Mouse (Mus musculus): Measurements from ENCODE around the gene Robo2.
"Not testable (repeated sequence)": the region's sequence is repeated elsewhere in the genome, so short reads cannot be mapped to it uniquely, and the experiment has no call there.

The Robo2 gene

DNA sequence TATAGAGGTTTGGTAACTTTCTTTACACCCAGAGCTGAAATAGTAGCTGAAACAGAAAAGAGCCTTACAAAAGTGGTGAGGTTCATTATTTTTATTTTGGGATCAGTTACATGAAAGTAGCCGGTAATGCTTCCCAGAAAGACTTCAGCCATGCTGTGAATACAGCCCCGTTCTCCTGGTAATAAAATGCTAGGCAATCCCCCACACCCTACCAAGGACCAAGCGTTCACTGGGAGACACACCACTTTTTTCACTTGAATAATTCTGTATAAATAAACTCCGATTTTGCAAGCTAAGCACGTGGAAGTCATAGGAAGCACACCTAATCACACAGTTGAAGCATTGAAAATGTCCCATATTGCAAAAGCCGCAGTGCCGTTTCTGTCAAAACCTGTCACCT is 341.0 kb downstream of the Robo2 start:
- DNase-seq (ENCODE audit: low spot score in 2 of 2), result no peak

DNA sequence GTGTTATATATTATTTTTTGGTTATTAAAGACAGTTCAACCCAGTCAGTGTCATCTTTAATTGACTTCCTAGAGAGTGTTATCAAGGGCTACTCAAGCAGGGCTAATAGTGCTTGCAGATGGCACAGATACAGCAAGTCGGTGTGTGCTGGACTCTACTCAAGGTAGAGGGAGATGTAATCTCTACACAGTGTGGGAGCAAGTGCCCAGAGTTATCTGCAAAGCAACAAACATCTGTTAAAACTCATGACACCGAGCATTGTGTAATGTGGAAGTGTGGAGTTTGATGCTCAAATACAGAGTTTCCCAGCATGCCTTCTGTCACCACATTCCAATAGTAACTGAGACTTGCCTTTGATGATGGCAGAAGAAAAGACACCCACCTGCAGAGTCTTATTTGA is 345.7 kb downstream of the Robo2 start:
- DNase-seq (ENCODE audit: low spot score in 2 of 2), result no peak

DNA sequence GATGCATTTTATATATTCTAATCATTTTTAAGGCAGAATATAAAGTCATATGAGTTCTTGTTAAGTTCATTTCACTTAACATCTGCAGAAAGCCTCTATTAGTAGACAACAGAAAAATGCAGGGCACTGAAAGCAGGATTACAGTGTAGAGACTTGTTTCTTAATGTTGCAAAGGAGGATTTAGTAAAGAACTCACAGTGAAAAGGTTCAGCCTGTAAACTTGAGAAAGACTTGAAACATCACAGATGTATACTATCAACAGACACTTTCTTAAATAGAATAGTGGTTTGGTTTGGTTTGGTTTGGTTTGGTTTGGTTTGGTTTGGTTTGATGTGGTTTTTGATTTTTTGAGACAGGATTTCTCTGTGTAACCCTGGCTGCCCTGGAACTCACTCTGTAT is 349.7 kb downstream of the Robo2 start:
- no peak for DNase-seq (ENCODE audit: low spot score in 2 of 2)

DNA sequence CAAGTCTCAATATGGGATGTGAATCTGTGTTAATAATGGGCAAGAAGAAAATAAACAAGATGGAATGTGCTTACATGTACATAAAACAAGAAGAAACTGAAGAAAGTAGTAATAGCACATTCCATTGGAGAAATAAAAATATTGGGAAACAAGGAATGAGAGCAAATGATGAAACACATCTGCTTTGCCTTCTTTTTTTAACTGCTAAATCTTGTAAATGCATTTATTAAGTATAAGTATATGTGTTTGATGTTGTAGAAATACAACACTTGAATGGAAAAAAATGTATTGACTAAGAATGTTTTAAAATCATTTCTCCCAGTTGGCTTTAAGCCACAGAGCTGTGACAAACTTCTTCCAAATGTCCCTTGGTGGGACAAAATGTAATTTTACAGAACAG is 350.1 kb downstream of the Robo2 start:
- no peak for DNase-seq (ENCODE audit: low spot score in 2 of 2)

DNA sequence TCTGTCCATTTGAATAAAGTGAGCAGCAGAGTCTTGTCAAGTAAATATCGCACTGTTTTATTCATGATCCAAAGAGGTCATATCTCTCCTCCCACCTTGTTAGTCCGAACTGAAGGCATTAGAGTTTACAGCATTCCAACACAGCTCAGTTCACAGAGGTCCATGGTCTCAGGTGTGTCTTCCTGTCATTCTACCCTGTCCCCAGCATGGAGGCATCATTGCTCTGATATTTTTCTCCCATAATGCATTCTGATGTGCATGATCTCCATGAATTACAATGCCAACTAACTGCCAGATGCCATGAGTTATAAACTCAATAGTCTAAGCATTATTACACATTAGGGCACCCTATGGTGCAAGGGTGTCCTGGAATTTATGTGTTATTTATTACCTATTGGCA is 354.7 kb downstream of the Robo2 start:
- DNase-seq (ENCODE audit: low spot score in 2 of 2), result no peak

DNA sequence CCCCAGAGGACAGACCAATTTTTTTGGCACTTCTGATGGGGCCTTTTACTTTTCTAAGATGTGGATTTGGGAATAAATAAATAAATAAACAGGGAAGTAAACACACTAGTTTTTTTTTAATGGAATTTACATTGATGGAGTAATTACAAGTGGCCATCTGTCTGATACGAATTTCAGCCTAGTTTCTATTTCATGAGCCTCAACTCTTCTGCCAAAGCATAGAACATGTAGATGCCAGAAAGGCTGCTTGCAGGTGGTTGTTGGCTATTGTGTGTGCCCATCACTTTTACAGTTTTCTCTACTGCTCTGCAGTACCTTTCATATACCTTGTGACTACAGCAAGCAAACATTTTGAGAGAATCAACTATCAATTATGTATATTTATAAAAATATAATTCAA is 355.4 kb downstream of the Robo2 start:
- no peak for DNase-seq (ENCODE audit: low spot score in 2 of 2)

DNA sequence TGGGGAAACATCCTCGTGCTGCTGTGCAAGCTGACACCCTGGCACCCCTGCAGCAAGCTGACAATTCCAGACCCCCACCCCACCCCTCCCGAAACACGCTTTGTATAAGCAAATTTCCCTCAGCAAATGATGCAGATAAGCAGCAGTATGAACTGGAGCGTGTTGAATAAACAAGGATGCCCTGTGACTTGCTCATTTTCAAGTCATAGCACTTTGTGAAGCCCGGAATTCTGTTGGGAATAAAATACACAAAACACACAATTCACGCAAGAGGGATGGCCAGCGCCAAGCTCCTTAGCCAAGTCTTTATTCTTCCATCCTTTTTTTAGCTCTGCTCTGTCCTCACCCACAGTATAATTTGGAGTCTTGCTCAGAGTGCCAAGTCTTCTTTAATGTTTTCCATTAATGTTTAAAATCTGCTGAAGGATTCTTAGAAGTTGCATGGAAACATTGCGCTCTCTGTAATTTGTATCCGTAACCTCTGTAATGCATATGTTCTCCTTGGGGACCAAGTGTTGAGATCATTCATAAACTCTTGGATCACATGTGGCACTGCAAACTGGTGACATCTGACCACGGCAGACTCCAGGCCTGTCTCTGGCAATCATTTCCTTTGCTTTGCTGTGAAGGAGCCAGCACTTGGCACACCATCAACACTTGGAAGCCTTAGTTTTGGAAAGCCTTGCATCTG is 356.4 kb downstream of the Robo2 start:
- peak; percentile 79 to 80 for DNase-seq (ENCODE audit: low spot score in 2 of 2)

DNA sequence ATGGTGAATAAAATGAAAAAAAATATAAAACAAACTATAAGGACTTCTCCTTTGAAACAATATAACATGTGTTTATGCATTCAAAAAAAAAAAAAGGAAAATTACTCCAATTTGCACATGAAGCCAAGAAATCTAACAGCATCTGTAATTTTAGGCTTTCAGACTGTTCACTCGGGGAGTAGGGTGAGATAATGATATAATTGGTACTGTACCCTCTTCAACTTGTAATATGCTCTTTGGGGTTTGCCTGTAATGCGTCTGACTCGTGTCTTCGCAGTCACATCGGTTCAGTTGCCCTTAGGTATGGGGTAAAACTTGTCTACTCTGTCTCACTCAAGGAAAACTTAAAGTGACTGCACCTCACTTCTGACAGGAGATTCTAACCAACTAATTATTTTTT is 362.2 kb downstream of the Robo2 start:
- no peak for DNase-seq (ENCODE audit: low spot score in 2 of 2)

DNA sequence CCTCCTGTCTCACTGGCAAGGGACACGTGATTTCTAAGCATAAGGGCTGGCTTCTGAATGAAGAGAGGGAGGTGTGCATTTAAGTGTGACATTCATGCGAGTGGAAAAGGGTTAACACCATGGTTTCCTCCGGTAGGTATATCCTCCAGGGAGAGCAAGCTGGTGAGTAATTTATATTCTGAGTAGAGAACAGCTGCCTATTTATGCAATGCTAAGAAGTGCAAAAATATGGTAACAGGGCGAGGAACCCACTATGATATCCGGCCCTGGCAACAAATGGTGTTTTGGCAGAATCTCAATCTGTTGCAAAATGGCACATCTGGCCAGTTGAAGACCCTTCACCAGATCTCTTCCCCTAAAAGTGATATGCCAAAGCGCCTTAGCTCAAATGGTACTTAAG is 362.6 kb downstream of the Robo2 start:
- no peak for DNase-seq (ENCODE audit: low spot score in 2 of 2)

DNA sequence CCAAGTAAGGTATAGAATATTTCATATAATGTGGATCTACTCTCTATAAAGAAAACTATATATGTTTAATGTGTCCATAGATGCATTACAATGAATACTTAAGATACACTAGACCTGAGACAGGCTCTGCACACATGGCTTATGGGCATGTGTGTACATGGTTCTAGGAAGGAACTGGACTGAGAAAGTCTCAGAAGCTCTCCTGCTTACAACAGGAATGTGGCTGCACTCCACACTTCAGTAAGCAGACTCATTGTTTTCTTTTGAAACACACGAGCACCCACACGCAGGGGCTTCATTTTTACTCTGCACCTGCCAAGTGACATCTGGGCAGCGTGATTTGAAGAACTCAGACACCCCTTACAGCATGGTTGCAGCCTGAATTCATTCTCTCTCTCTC is 364.4 kb downstream of the Robo2 start:
- DNase-seq (ENCODE audit: low spot score in 2 of 2), result no peak

DNA sequence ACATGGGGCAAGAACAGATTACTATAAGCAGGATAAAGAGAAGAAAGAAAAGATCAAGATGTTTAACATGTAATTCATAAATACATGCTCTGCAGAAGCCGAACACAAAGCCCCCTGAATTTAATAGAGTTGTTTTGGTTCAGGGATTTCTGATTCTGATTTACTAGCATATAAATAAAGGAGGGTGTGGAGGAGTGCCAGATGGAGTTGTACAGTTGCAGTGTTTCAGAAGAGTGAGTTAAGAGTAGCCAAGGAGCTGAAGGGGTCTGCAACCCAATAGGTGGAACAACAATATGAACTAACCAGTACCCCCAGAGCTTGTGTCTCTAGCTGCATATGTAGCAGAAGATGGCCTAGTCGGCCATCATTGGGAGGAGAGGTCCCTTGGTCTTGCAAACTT is 370.8 kb downstream of the Robo2 start:
- DNase-seq (ENCODE audit: low spot score in 2 of 2), result not testable (repeated sequence)

DNA sequence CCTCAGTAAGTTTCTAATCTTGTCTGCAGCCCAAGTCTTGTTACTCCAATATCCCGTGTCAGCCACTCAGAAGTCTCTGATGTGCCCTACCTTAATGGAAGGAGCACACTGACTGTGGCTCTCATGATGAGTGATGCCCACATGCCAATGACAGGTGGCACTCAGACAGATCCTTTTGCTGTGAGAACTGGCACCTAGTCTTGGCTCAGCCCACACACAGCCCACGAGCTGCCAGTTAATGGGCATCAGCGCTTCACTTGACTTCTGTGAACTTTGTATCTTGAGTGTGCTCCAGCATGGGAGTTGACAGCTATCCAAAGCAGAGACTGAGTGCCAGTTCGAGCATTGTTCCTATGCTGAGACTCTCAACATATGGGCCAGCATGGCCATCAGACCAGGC is 383.8 kb downstream of the Robo2 start:
- DNase-seq (ENCODE audit: low spot score in 2 of 2), result no peak

DNA sequence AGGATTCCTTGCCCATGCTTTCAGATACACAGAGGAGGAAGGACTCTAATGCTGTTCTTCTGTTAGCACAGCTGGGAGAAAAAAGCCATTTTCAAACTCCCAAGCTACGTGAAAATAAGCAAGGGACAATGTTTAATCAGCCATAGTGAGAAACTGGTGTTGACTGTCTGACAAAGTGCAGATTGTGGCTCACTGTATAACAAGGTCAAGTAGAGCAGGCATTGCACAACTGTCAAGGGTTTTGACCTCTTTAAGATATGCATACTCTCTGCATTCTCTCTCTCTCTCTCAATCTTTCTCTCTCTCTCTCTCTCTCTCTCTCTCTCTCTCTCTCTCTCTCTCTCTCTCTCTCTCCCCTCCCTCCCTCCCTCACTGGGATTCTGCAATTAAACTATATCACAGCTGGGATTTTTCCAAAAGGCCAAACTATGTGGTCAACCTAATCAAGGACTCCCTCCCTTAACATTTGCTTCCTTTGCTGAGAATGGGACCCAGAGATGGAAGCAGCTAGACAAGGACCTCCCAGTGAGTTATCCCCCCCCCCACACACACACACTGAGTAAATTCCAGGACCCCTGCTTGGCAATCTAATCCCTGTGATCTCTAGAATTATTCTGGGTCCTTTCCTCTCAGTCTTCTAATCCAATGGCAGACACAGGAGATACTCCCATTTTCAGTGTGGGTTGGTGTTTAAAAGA is 389.2 kb downstream of the Robo2 start:
- no peak for DNase-seq (ENCODE audit: low spot score in 2 of 2)

DNA sequence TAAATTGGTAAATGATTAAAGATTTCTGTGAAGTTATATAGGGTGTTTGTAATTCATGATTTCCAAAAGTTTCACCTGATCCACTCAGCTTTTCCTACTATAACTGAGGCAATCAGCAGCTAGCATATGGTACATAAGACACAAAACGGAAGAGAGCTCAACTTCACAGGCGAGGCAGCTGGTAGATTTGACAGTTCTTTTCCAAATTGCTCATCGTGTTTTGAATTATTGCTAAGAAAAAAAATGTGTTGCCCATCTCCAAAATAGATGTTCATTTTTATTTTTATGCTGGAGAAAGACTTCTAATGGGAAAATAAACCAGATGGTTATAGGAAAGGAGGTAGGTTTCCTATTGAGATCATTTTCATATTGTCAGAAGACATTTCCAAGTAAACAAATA is 405.9 kb downstream of the Robo2 start:
- peak in 1 of 2 experiments; percentile 51 for DNase-seq (ENCODE audit: low spot score in 2 of 2)

DNA sequence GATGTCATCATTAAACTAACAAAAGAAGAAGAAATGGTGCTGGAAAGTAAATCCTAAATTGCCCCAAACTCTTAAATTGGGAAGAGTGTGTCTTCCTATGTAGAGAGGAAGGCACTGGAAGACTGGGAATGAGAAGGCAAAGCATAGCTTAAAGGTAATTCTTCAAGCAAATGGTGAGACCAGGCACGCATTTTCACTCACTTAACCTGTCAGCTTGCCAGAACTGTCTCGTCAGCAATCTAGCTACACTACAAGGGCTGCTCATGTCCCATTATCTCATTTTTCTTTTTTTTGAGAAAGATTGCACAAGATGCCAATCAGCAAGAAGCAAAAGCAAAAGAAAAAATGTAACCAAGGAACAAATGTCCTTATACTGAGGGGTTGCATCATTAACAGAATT is 410.3 kb downstream of the Robo2 start:
- DNase-seq (ENCODE audit: low spot score in 2 of 2), result no peak

DNA sequence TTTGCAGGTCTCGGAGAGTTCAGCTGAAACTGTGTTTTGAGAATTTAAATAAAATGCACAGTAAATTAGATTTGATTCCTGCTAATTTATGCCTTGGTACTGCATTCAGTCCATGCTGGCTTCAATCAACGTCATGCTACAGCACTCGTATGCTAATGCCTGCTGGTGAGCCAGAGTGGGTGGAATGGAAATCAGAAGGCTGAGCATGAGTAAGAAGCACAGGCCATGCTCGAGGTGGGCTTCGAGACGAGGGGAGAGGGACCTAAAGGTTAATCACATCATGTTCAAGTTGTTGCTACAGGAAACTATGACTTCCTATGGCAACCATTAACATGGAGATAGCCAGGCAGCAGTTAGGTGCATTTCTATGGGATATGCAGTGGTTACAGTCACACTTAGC is 420.4 kb downstream of the Robo2 start:
- DNase-seq (ENCODE audit: low spot score in 2 of 2), result no peak

DNA sequence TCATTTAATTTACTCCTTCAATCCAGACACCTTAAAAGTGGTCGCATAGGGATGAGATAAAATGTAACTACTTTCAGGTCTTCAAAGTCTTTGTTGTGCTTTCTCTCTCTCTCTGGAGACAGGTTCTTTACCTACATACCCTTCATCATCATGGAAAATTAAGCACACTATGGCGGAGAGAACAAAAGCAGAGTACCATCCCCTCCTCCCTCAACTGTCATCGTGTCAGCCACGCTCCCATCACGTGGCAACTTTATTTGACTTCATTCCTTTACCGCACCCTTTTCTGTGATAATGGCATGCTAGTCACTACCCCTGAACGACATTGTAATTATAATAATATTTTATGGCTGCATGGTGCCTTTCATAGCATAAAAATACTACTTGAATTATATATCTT is 442.1 kb downstream of the Robo2 start:
- no peak for DNase-seq (ENCODE audit: low spot score in 2 of 2)

DNA sequence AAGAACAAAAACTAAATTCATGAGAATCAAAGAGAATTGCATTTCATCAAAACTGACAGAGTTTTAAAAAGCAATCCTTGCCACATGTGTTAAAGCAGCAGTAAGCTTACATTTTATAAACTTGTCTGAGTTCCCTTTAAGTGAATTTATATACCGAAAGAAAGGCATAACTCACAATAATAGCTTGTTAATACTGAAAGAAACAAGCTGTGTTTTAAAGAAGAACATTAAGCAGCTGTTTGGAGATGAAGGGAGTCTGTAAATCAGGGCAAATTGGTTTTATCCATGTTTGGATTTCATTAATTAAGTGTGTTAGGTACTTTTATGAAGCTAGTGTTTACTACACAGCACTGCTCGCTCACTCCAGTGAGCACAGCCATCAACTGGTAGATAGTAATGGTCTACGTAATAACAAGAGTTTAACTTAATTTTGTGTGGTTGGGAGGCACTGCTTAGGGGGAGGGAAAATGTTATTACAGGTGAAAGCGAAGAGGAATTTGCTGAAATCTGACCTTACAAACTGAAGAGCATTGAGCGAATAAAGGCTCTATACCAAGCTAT is 447.2 kb downstream of the Robo2 start:
- no peak for DNase-seq (ENCODE audit: low spot score in 2 of 2)

DNA sequence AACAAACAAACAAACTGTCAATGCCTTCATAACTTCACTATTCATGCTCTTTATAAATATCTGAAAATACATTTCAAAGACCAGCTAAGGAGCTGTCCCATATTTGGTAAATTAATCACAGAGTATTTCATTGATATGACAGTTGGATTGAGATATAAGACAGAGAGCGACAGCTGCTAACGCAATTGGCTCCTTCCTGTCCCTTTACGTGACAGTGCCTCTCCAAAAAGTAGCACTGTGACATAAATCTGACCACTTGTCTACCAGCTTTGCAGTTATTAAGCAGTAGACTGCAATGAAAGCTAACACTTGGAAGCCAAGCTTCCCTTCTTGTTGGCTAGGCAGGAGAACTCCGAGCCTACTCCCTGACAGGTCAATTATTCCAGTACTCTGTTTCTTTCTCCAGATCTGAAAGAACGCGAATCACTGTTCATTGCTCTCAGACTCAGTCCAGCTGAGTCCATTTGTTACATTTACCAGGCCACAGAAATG is 452.1 kb downstream of the Robo2 start:
- no peak for DNase-seq (ENCODE audit: low spot score in 2 of 2)

DNA sequence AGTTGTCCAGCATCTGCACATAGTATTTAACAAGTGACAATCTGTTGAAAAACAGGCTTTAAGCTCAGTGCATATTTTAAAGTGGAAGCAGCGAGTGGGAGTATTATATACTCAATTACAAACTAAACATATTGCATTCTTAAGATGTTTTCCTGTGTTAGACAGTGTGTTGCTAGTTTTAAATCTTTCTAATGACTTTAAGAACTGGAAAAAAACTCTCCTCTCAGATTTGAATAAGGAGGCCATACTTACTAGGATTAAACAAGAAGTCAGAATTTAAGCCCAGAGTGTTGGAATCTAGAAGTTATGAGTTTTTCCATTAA is 453.1 kb downstream of the Robo2 start:
- no peak for DNase-seq (ENCODE audit: low spot score in 2 of 2)

DNA sequence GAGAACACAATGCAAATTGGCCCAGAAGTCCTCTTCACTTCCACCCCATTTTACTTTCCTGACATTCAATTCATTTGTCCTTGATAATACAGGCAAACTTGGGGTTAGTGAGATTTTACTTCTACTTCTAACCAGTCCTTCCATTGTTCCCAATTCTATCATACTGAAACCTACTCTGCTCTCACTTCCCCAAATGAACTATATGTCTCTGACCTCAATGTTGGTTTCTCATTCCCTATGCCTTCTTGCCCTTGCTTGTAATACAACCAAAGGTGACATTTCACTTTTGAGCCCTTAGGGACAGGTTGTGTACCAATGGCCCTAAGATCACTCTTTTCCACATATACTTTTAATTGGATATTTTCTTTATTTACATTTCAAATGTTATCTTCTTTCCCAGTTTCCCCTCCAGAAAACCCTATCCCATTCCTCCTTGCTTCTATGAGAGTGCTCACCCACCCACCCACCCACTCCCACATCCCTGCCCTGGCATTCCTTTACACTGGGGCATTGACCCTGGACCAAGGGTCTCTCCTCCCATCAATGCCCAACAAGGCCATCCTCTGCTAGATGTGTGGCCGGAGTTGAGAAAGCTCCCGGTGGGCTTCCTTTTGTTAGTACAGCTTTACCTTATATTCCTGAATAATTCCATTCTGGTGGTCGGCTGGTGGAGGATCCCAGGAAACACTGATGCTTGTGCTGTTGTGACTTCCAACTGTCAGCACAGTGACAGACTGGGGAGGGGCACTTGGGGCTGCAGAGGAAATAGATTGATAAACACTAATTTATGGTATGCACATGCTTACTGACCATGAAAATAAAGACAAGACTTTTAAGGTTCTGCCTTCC is 453.7 kb downstream of the Robo2 start:
- DNase-seq (ENCODE audit: low spot score in 2 of 2), result no peak

DNA sequence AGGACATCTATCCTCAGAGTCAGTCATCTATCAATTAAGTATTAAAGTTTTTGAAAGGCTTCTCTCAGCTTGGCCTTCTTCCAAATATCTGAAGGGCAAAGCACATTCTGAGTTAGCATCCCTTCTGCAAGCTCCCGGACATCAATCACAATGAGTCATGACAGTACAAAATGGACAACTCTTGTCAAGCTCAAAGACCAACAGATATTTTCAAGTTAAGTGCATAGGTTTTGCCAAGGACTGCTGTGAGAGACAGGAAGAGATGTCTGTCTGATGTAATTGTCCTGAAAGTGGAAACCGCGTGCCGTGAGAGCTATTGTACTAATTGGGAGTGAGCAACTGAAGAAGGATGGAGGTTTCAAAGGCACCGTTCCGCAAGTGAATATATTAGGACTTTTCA is 465.5 kb downstream of the Robo2 start:
- no peak for DNase-seq (ENCODE audit: low spot score in 2 of 2)

DNA sequence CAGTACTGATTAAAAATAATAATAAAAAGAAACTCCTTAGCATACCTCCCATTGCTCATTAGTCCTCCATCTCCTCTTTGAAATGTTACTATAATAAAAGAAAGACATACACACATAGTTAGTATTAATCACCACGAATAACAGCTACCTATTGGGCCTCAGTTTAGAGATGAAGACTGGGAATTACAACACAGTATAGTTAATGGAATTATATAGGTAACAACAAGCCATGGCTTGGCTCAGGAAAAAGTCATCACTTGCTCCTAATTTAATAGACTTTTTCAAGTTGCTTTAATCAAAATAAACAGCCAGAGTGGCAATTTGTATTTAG is 471.4 kb downstream of the Robo2 start:
- no peak for DNase-seq (ENCODE audit: low spot score in 2 of 2)

Data from right cerebral cortex, postnatal 10 days (tissue).